Mouse (Mus musculus): ENCODE measurements around the gene Nr2f2. TPM values are rescaled to one million over a fixed set of nuclear protein-coding genes. Genes with fewer than 3 reads are reported as not detected.

Nr2f2 gene
- polyA plus RNA-seq, 1 experiment from 2014 or later: 27.7 TPM

DNA sequence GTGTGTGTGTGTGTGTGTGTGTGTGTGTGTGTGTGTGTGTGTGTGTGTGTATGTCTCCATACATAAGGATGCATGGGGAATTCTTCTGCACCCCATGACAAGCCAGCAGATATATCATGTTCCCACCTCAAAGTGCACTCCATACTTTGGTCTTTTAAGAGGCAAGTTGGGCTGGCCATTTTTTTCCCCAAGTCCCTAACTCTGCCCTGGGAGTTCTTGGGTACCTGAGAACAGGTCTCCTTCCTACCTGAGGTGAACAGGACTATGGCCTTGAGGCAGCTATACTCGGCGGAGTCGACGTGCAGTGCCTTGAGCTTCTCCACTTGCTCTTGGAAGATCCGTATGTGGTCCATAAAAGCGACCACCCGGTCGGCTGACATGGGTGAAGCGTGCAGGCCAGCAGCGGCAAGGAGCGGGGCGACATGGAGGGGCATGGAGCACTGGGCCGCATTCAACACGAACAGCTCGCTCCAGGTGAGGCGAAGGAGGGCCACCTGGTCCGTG, 9.0 kb downstream of the Nr2f2 start:
- peak overlapping the region; percentile 93 for H3K4me3 ChIP-seq

DNA sequence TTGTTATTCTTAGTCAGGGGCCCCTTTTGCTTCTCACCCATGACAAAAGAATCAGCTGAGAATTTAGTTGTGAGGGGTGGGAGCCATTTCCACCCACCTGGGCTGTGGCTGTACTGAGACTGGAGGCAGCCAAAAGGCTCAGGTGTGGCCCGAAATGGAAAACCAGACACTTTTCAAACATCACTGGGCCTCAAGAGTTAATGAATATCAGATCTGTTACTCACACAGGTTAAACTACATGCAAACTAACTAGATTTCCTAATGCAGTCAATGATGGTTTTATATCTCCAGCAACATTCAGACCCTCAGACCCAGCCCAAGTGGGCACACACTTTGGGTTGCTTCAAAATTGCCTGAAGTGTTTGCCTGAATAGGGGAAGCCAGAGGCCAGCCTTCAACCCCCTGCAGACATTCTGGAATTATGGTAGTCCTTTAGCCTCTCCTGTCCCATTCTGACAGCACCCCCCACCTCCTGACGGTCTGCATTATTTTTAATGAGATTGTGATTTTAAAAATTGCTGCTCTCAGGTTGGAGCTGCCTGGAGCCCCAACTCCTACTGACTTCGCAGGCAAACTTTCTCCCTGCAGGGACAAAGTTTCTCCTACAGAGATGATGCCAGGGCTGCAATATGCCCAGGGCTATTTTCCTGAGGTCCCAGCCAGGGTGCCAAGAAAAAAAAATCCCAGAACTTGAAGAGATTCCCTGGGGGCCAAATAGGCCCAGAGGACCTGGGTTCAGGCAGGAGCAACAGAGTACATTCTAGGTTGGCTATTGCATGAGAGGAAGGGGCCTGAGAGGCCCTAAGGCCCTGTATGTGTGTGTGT, 9.6 kb downstream of the Nr2f2 start:
- WGBS: 50% methylated on average over 3 of the region's 3 CpGs
- 0 out of 2 replicates have a peak, but pooled peaks cover 24% of the 10 kb centered on the region for H3K4me1 ChIP-seq (replicated peaks)
- peak overlapping the region; percentile 93 for H3K4me3 ChIP-seq

More for the DNA sequence above, 9.0 kb downstream of the Nr2f2 start:
- Histone ChIP-seq H3K27me3 (replicated peaks) (peaks cover 38% of the 10 kb centered on the region), H3K9me3 (replicated peaks) (no peaks in the 10 kb centered on the region), H3K27ac (ENCODE audit: poor library complexity, severe bottlenecking) (peak overlapping the region; percentile 98), H3K4me1 (replicated peaks) (peaks cover 24% of the 10 kb centered on the region; the same call in 1 of the 2 replicates), H3K9ac (peak overlapping the region; percentile 92), H3K36me3 (peaks cover 11% of the 10 kb centered on the region), H3K4me2 (peak overlapping the region; percentile 86)
- ATAC-seq (ENCODE audit: insufficient number of reproducible peaks, low FRiP score): no peak
- WGBS: 16% methylated on average over 17 of the region's 17 CpGs

DNA sequence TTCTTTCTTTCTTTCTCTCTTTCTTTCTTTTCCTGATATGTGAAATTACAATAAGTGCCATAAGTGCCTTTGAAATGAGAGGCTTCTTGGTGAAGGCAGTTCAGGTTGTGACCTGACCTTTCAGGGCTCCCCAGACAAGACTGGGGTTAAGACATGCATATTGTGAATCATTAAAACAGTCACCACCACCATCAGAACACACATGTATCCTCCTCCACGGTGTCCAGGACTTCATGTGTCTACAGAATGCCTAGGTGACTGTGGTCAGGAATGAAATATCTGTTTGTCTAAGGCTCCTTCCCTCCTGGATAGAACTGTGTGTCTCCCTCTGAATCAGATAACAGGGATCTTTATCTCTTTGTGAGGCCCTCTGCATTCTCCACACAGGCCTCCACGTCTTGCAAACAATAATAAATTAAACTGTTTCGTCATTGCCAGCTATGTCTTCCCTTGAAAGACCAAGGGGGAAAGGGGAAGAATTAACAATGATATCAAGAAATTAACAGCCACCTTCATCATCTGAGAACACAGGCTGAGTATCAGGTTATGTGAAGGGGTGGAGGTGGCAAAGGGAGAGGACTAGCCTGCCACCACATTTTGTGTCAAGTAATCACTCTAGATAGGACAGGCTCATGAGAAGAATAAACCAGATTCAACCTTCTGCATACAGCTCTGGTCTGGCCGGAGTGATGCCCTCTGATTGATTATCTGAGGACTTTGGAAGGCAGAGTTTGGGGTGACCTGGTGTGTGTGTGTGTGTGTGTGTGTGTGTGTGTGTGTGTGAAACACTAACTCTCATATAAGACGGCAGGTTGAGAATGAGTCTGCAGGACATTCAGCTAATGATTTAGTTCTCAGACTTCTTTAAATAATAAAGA, 10.6 kb downstream of the Nr2f2 start:
- Histone ChIP-seq H3K36me3 (peaks cover 11% of the 10 kb centered on the region), H3K4me3 (peak overlapping the region; percentile 93), H3K4me1 (replicated peaks) (0 out of 2 replicates have a peak, but pooled peaks cover 24% of the 10 kb centered on the region), H3K9me3 (replicated peaks) (no peaks in the 10 kb centered on the region), H3K9ac (peak overlapping the region; percentile 92), H3K4me2 (peak overlapping the region; percentile 86), H3K27me3 (replicated peaks) (peaks cover 38% of the 10 kb centered on the region), H3K27ac (ENCODE audit: poor library complexity, severe bottlenecking) (no peak overlapping the region)
- no peak for ATAC-seq (ENCODE audit: insufficient number of reproducible peaks, low FRiP score)
- WGBS: 30% methylated on average over 5 of the region's 5 CpGs

More for the DNA sequence above, 9.6 kb downstream of the Nr2f2 start:
- Histone ChIP-seq H3K27ac (ENCODE audit: poor library complexity, severe bottlenecking) (peak overlapping the region; percentile 98), H3K9me3 (replicated peaks) (no peaks in the 10 kb centered on the region), H3K9ac (peak overlapping the region; percentile 92), H3K36me3 (peaks cover 11% of the 10 kb centered on the region), H3K27me3 (replicated peaks) (peaks cover 38% of the 10 kb centered on the region), H3K4me2 (peak overlapping the region; percentile 86)
- no peak for ATAC-seq (ENCODE audit: insufficient number of reproducible peaks, low FRiP score)

DNA sequence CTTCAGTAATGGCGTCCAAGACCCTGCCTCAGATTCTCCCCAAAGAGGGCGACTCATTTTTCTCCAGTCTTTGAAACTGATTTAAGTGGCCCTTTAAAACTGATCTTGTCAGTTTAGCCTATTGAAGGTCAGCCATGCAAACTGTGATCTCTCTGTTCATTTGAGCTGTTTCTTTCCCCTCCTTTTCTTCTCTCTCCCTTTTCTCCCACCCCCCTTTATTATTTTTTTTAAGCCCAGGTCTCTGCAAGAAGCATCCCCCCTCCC, 11.2 kb downstream of the Nr2f2 start:
- Histone ChIP-seq H3K4me2 (peak overlapping the region; percentile 86), H3K27ac (ENCODE audit: poor library complexity, severe bottlenecking) (no peak overlapping the region), H3K36me3 (peaks cover 11% of the 10 kb centered on the region), H3K9me3 (replicated peaks) (no peaks in the 10 kb centered on the region), H3K4me3 (peak overlapping the region; percentile 32), H3K9ac (peak overlapping the region; percentile 40; the same call in 1 of the 2 replicates), H3K4me1 (replicated peaks) (peaks cover 26% of the 10 kb centered on the region), H3K27me3 (replicated peaks) (peaks cover 40% of the 10 kb centered on the region)
- 36% methylated on average over 2 of the region's 2 CpGs for WGBS
- ATAC-seq (ENCODE audit: insufficient number of reproducible peaks, low FRiP score): no peak

DNA sequence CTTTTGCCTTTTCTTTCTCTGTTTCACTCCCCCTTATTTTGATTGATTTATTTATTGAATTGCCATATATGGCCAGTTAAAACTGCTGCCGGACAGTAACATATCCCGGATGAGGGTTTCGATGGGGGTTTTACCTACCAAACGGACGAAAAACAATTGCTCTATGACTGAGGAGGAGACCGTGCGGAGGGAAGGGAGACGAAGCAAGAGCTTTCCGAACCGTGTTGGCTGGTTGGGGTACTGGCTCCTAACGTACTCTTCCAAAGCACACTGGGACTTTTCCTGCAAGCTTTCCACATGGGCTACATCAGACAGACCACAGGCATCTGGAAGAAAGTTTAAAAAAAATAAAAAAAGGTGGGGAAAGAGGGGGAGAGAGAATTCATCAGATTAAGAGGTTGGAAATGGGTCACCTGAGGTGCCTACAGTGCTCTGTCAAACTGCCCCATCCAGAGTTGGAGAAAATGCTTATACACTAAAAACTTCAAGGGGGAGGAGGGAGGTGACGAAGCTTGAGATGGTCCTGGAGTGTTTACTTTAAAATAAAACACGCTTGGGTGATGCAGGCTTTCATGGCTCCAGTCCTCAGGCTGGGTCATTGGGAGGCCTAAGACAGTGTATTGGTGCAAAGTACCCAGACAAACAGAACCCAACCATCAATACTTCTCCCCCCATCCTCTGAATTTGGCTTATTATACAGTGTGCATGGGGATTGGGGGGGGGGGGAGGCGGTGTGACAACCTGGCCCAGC, 11.8 kb downstream of the Nr2f2 start:
- H3K4me1 ChIP-seq (replicated peaks): peaks cover 27% of the 10 kb centered on the region
- peak overlapping the region; percentile 40; the same call in 1 of the 2 replicates for H3K9ac ChIP-seq
- H3K4me3 ChIP-seq: peak overlapping the region; percentile 32
- no peak overlapping the region for H3K27ac ChIP-seq (ENCODE audit: poor library complexity, severe bottlenecking)
- H3K36me3 ChIP-seq: peaks cover 11% of the 10 kb centered on the region
- H3K27me3 ChIP-seq (replicated peaks): peaks cover 45% of the 10 kb centered on the region
- no peaks in the 10 kb centered on the region for H3K9me3 ChIP-seq (replicated peaks)
- H3K4me2 ChIP-seq: peak overlapping the region; percentile 86
- no peak for ATAC-seq (ENCODE audit: insufficient number of reproducible peaks, low FRiP score)
- 25% methylated on average over 14 of the region's 14 CpGs for WGBS

DNA sequence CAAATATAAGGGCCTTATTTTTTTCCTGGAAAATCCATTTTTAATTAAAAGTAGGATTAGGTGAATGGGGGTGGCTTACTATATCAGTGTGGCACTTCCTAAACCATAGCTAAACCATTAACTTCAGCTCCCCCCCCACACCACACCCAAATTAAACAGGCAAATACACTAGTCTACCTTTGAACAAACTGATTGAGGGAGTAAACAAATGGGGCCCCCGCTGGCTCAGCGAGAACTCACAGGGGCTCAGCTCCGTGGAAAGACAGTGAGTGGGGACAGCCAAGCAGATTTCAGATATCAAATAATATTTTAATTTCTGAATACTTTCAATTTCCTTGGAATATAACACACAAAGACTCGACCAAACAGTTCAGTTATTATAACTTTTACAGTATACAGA, 13.4 kb downstream of the Nr2f2 start:
- Histone ChIP-seq H3K9ac (peak overlapping the region; percentile 56; the same call in 1 of the 2 replicates), H3K4me1 (replicated peaks) (peaks cover 31% of the 10 kb centered on the region), H3K4me3 (peak overlapping the region; percentile 17; the same call in 1 of the 2 replicates), H3K27me3 (replicated peaks) (peaks cover 59% of the 10 kb centered on the region), H3K9me3 (replicated peaks) (no peaks in the 10 kb centered on the region), H3K36me3 (peaks cover 11% of the 10 kb centered on the region), H3K4me2 (peak overlapping the region; percentile 54), H3K27ac (ENCODE audit: poor library complexity, severe bottlenecking) (no peak overlapping the region)
- ATAC-seq (ENCODE audit: insufficient number of reproducible peaks, low FRiP score): no peak
- WGBS: 23% methylated on average over 4 of the region's 4 CpGs

DNA sequence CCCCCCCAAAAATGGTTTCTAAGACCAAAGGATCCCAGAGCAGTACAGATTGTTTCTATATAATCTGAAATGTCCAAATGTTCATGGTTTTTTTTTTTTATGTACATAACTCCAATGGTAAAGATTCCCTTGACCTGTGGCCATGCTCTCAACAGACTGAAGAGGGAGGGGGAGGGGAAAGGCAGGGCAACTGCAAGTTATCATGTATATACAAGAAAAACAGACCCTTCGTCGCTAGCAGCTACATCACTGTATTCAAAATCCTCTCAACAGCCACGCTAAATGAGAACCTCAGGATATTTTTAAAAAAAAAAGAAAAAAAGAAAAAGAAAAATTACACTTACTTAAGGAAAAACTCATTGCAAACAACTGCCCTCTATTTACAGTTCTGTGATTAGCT, 13.9 kb downstream of the Nr2f2 start:
- Histone ChIP-seq H3K9me3 (replicated peaks) (no peaks in the 10 kb centered on the region), H3K9ac (no peak overlapping the region), H3K4me3 (peak overlapping the region; percentile 89; the same call in 1 of the 2 replicates), H3K4me1 (replicated peaks) (peaks cover 30% of the 10 kb centered on the region), H3K27ac (ENCODE audit: poor library complexity, severe bottlenecking) (peak overlapping the region; percentile 10), H3K36me3 (peaks cover 6% of the 10 kb centered on the region), H3K4me2 (peak overlapping the region; percentile 99), H3K27me3 (replicated peaks) (peaks cover 59% of the 10 kb centered on the region)
- WGBS: 23% methylated on average over 3 of the region's 3 CpGs
- ATAC-seq (ENCODE audit: insufficient number of reproducible peaks, low FRiP score): no peak

DNA sequence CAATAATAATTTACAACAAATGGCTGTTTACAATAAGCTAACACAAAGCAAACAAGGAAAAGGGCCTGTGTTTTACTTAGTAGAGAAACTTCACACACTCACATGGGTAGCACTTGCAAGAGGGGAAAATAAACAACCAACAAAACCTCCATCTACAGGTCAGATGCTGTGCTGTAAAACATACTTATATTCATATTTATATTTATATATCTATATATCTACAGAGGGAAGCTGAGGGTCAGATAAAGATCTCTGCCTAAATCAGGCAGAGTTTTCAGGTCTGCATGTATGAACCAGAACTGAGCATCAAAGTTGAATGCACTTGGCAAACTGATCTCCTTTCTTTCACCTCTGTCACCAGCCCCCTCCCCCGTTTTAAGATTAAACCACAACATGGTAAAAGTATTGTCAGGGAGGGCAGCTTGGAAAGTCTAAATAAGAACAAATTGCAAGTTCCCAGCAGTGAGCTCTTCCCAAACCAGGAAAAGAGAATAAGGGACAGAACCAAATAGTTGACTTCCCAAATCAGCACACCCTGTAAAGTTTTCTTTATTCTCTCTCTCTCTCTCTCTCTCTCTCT, 14.5 kb downstream of the Nr2f2 start:
- Histone ChIP-seq H3K4me3 (peak overlapping the region; percentile 89), H3K9me3 (replicated peaks) (no peaks in the 10 kb centered on the region), H3K27me3 (replicated peaks) (peaks cover 58% of the 10 kb centered on the region), H3K36me3 (peaks cover 3% of the 10 kb centered on the region), H3K4me2 (peak overlapping the region; percentile 99), H3K9ac (no peak overlapping the region), H3K4me1 (replicated peaks) (peaks cover 33% of the 10 kb centered on the region), H3K27ac (ENCODE audit: poor library complexity, severe bottlenecking) (peak overlapping the region; percentile 10)
- ATAC-seq (ENCODE audit: insufficient number of reproducible peaks, low FRiP score): no peak
- WGBS: 6% methylated on average over 1 of the region's 1 CpGs

DNA sequence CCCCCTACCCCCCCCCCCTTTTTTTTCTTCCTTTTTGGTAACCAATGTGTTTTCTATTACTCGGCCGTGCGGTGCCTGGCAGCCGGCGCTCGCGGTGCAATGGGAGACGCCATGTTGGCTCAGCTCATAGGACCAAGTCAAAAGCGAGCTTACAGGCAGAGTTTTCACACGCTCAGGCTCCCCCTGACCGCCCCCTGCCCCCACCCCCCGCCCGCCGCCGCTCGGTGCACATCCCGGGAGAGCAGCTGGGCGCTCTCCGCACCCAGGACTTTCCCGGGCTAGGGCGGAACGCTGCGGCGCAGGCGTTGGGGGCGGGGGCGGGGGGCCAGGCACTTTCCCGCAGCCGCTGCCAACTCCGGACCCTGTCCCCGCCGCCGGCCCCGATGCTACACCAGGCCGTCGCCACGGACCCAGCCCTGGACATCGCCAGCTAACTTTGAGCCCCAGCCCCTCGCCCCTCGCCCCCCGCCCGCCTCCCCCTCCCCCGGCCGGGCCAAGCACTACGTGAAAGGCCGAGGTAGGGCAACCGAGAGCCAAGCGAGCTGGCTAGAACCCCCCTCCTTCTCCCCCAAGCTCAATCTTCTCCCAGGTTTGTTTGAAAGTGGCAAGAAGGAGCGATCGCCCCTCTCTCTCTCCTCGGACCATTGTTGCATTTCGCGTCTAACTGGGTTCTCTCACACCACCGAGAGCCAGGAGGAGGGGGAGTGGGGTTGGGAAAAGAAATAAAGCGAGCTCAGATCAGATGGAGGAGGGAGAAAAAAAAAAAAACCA, 15.6 kb downstream of the Nr2f2 start:
- H3K4me1 ChIP-seq (replicated peaks): peaks cover 36% of the 10 kb centered on the region
- peak; percentile 53 for ATAC-seq (ENCODE audit: insufficient number of reproducible peaks, low FRiP score)
- H3K36me3 ChIP-seq: peaks cover 3% of the 10 kb centered on the region
- peaks cover 58% of the 10 kb centered on the region for H3K27me3 ChIP-seq (replicated peaks)
- no peaks in the 10 kb centered on the region for H3K9me3 ChIP-seq (replicated peaks)
- H3K4me2 ChIP-seq: peak overlapping the region; percentile 99
- peak overlapping the region; percentile 92 for H3K9ac ChIP-seq
- peak overlapping the region; percentile 91 for H3K27ac ChIP-seq (ENCODE audit: poor library complexity, severe bottlenecking)
- H3K4me3 ChIP-seq: peak overlapping the region; percentile 89
- WGBS: under 1% methylated on average over 53 of the region's 55 CpGs

All from heart, embryonic 12.5 days (tissue).